Comparison of ENCODE assay signal across 16 mouse cellular contexts in genomic region chr17:35190096-35190495, GRCm38 (mm10). TPM values are rescaled to one million over a fixed set of nuclear protein-coding genes. Genes with fewer than 3 reads are reported as not detected.
A peak's percentile ranks its signal among the peaks of the same experiment; 100 is the strongest.
DNase-seq lines count a peak whose midpoint lies in the region; ATAC-seq and TF ChIP-seq lines count a peak whose summit lies in the region.
"Had no signal": no experiment of that assay in that cellular context is flagged by ENCODE, and none has a peak within 500 bp of the region (broad histone marks: within the 10 kb centered on the region; RNA-seq: fewer than 3 reads in every experiment).

No protein-coding gene starts in this region.

- H3K9ac ChIP-seq in liver, embryonic 15.5 days = no peak overlapping the region
- H3K9ac ChIP-seq: forebrain, embryonic 12.5 days; hindbrain, embryonic 12.5 days had no signal

- no peaks in the 10 kb centered on the region for H3K9me3 ChIP-seq in liver, embryonic 15.5 days (replicated peaks)
- H3K9me3 ChIP-seq: forebrain, embryonic 12.5 days; hindbrain, embryonic 12.5 days had no signal

- H3K27ac ChIP-seq in layer of hippocampus, adult 2 months = peak overlapping the region; percentile 47; the same call in 1 of the 2 replicates
- H3K27ac ChIP-seq in liver, embryonic 15.5 days (replicated peaks) = peak overlapping the region; percentile 74
- H3K27ac ChIP-seq: forebrain, embryonic 12.5 days; hindbrain, embryonic 12.5 days had no signal

- no peaks in the 10 kb centered on the region for H3K36me3 ChIP-seq in liver, embryonic 15.5 days (replicated peaks)
- H3K36me3 ChIP-seq: forebrain, embryonic 12.5 days; hindbrain, embryonic 12.5 days had no signal

- H3K27me3 ChIP-seq in liver, embryonic 15.5 days = peaks cover 15% of the 10 kb centered on the region

- H3K4me3 ChIP-seq in layer of hippocampus, adult 2 months = no peak overlapping the region
- H3K4me3 ChIP-seq in liver, embryonic 15.5 days (replicated peaks) = no peak overlapping the region
- H3K4me3 ChIP-seq: forebrain, embryonic 12.5 days; hindbrain, embryonic 12.5 days; myocyte had no signal

- 17% methylated on average over 4 of the region's 4 CpGs for WGBS in liver, embryonic 15.5 days (ENCODE audit: insufficient replicate concordance)

- ATAC-seq in liver, embryonic 15.5 days (ENCODE audit: insufficient read depth) = no peak
- ATAC-seq in megakaryocyte-erythroid progenitor cell, adult 5-6 weeks (replicated peaks; ENCODE audit: low FRiP score, low TSS enrichment, poor library complexity, severe bottlenecking) = no peak

- no peak for TF ChIP-seq CTCF in layer of hippocampus, adult 2 months (conservative IDR thresholded peaks at IDR 0.05)

- peak overlapping the region; percentile 27 for H3K4me2 ChIP-seq in liver, embryonic 15.5 days
- H3K4me2 ChIP-seq: forebrain, embryonic 12.5 days; hindbrain, embryonic 12.5 days had no signal

- no peak for DNase-seq in layer of hippocampus, adult 2 months (ENCODE audit: low spot score in 2 of 2)
- no peak for DNase-seq in layer of hippocampus, adult 18-20 months (ENCODE audit: low spot score in 2 of 2)
- DNase-seq in T-cell, adult 2 months (ENCODE audit: low spot score) = peak; percentile 77
- DNase-seq in thymus, postnatal 10 days (ENCODE audit: low spot score in 2 of 2) = peak; percentile 56 to 57
- DNase-seq in testis, postnatal 14 days (ENCODE audit: low spot score) = no peak
- no peak for DNase-seq in cerebellum, postnatal 36 days
- DNase-seq: heart, adult 11 months; kidney, postnatal 14 days; lung, postnatal 10 days; retina, postnatal 1 day had no signal

- peaks cover 42% of the 10 kb centered on the region for H3K4me1 ChIP-seq in liver, embryonic 15.5 days (replicated peaks)

RNA-seq across cellular contexts. Expression of gene Lst1, which starts 1.9 kb away (rescaled TPM):
- total RNA-seq in layer of hippocampus, adult 2 months (2021) = 1 to 10 TPM; 6.2 to 8.6 TPM
- 1 to 10 TPM; 5.5 to 6.7 TPM for total RNA-seq in layer of hippocampus, adult 18-20 months (2021)
- polyA plus RNA-seq in liver, embryonic 15.5 days (2015; fragmentation: Nextera tagmentation; extraction: Ambion mirVana) = 40.1 and 40.2 TPM in 2 replicates
- not detected in 2 replicates for total RNA-seq in megakaryocyte-erythroid progenitor cell, adult 5-6 weeks (2014; fragmentation: Nextera tagmentation)
- 15.8 TPM in 1 of 2 replicates, not detected in the other for total RNA-seq in megakaryocyte-erythroid progenitor cell, adult 5-6 weeks (2017)

RNA-seq across cellular contexts. Expression of gene Ltb, which starts 4.1 kb away (rescaled TPM):
- under 1 TPM; 0.76 to 0.77 TPM for total RNA-seq in layer of hippocampus, adult 2 months (2021)
- total RNA-seq in layer of hippocampus, adult 18-20 months (2021) = under 1 TPM; 0.41 to 0.64 TPM
- 1.2 and 2.0 TPM in 2 replicates for polyA plus RNA-seq in liver, embryonic 15.5 days (2015; fragmentation: Nextera tagmentation; extraction: Ambion mirVana)
- 5.5 and 12.6 TPM in 2 replicates for total RNA-seq in megakaryocyte-erythroid progenitor cell, adult 5-6 weeks (2014; fragmentation: Nextera tagmentation)
- 1.3 TPM in 1 of 2 replicates, not detected in the other for total RNA-seq in megakaryocyte-erythroid progenitor cell, adult 5-6 weeks (2017)
- polyA plus RNA-seq: forebrain, embryonic 12.5 days had no signal

RNA-seq across cellular contexts. Expression of gene Tnf, which starts 11.7 kb away (rescaled TPM):
- not detected for total RNA-seq in layer of hippocampus, adult 2 months (2021)
- total RNA-seq in layer of hippocampus, adult 18-20 months (2021) = not detected
- 0.31 and 0.36 TPM in 2 replicates for polyA plus RNA-seq in liver, embryonic 15.5 days (2015; fragmentation: Nextera tagmentation; extraction: Ambion mirVana)
- total RNA-seq in megakaryocyte-erythroid progenitor cell, adult 5-6 weeks (2014; fragmentation: Nextera tagmentation) = 1.8 TPM in 1 of 2 replicates, not detected in the other
- total RNA-seq in megakaryocyte-erythroid progenitor cell, adult 5-6 weeks (2017) = 0.88 and 7.7 TPM in 2 replicates
- polyA plus RNA-seq: embryonic facial prominence, embryonic 11.5 days; forebrain, embryonic 12.5 days had no signal

RNA-seq across cellular contexts. Expression of gene Aif1, which starts 14.2 kb away (rescaled TPM):
- total RNA-seq in layer of hippocampus, adult 2 months (2021) = 10 to 100 TPM; 11.1 to 11.8 TPM
- 10 to 100 TPM in 1 of 2 experiments, 1 to 10 TPM in 1; 9.4 to 13.0 TPM for total RNA-seq in layer of hippocampus, adult 18-20 months (2021)
- polyA plus RNA-seq in liver, embryonic 15.5 days (2015; fragmentation: Nextera tagmentation; extraction: Ambion mirVana) = 20.5 and 22.2 TPM in 2 replicates
- total RNA-seq in megakaryocyte-erythroid progenitor cell, adult 5-6 weeks (2014; fragmentation: Nextera tagmentation) = not detected in 2 replicates
- total RNA-seq in megakaryocyte-erythroid progenitor cell, adult 5-6 weeks (2017) = 7.4 TPM in 1 of 2 replicates, not detected in the other
- polyA plus RNA-seq: myocyte had no signal

RNA-seq across cellular contexts. Expression of gene Lta, which starts 15.1 kb away (rescaled TPM):
- total RNA-seq in layer of hippocampus, adult 2 months (2021) = under 1 TPM; 0.54 to 0.59 TPM
- total RNA-seq in layer of hippocampus, adult 18-20 months (2021) = under 1 TPM; 0.22 to 0.41 TPM
- polyA plus RNA-seq in liver, embryonic 15.5 days (2015; fragmentation: Nextera tagmentation; extraction: Ambion mirVana) = 0.06 TPM in 1 of 2 replicates, not detected in the other
- total RNA-seq in megakaryocyte-erythroid progenitor cell, adult 5-6 weeks (2014; fragmentation: Nextera tagmentation) = 0.45 TPM in 1 of 2 replicates, not detected in the other
- not detected in 2 replicates for total RNA-seq in megakaryocyte-erythroid progenitor cell, adult 5-6 weeks (2017)
- polyA plus RNA-seq: embryonic facial prominence, embryonic 11.5 days; forebrain, embryonic 12.5 days; hindbrain, embryonic 12.5 days had no signal

Comparison
In these comparisons a context has a peak if more than half of its experiments do, and no peak if none do; other contexts are left out.
1. DNase-seq: peak in T-cell, adult 2 months (single experiment) and thymus, postnatal 10 days (2 of 2); none in layer of hippocampus, adult 2 months (0 of 2), layer of hippocampus, adult 18-20 months (0 of 2), testis, postnatal 14 days (single experiment) and cerebellum, postnatal 36 days (0 of 2).